Mouse (Mus musculus): ENCODE results near the gene Pqbp1. TPM values are rescaled to one million over a fixed set of nuclear protein-coding genes. Genes with fewer than 3 reads are reported as not detected.
A peak's percentile ranks its signal among the peaks of the same experiment; 100 is the strongest.

Gene Pqbp1
- polyA plus RNA-seq, 1 experiment from 2014 or later, result 102 TPM

GRCm38 (mm10) chrX:7907735-7908134 lies 8.7 kb upstream of the Pqbp1 start, which contains the start of gene Gm10491:
TSS of gene Gm10491 (minus strand) at chrX:7907835.
- Histone ChIP-seq H3K4me2 (replicated peaks; ENCODE audit: low read depth, low read length) (no peak within 1 kb of the TSS), H3K4me3 (ENCODE audit: low read depth, low read length) (no peak within 1 kb of the TSS), H3K27ac (ENCODE audit: low read length) (no peak within 1 kb of the TSS), H3K36me3 (ENCODE audit: control insufficient read depth, insufficient read depth, low read length) (peaks cover 8% of the 10 kb centered on the region; the same call in 1 of the 2 replicates), H3K9me3 (ENCODE audit: control insufficient read depth, low read depth, low read length) (no peaks in the 10 kb centered on the region), H3K9ac (replicated peaks; ENCODE audit: low read depth, low read length) (no peak within 1 kb of the TSS), H3K4me1 (ENCODE audit: control insufficient read depth, insufficient read depth, low read length) (no peaks in the 10 kb centered on the region), H3K27me3 (ENCODE audit: control insufficient read depth, insufficient read depth, low read length) (no peaks in the 10 kb centered on the region)
- no peak for ATAC-seq (ENCODE audit: insufficient number of reproducible peaks, insufficient read depth, low FRiP score, low read depth)
- WGBS, result 90% methylated on average over 5 of the region's 5 CpGs

DNA sequence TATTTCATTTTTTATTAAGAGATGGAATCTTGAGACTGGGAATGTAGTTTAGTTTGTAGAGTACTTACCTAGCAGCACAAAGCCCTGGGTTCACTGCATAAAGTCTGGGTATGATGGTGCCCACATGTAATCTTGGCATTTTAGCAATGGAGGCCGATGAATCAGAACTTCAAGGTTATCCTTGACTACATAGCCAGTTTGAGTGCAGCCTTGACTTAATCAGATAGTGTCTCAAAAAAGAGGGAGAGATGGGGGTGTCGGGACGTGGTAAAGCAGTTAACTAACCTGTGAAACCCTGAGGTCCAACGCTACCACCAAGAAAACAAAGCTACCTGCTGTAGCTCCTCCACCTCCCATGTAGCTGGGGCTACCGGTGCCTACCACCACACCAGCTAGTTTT lies 5.4 kb upstream of the Pqbp1 start:
- WGBS, result 90% methylated on average over 5 of the region's 5 CpGs
- no peak for ATAC-seq (ENCODE audit: insufficient number of reproducible peaks, insufficient read depth, low FRiP score, low read depth)
- Histone ChIP-seq H3K9me3 (ENCODE audit: control insufficient read depth, low read depth, low read length) (no peaks in the 10 kb centered on the region), H3K36me3 (ENCODE audit: control insufficient read depth, insufficient read depth, low read length) (peaks cover 8% of the 10 kb centered on the region; the same call in 1 of the 2 replicates), H3K27me3 (ENCODE audit: control insufficient read depth, insufficient read depth, low read length) (no peaks in the 10 kb centered on the region), H3K4me2 (replicated peaks; ENCODE audit: low read depth, low read length) (no peak overlapping the region), H3K4me3 (ENCODE audit: low read depth, low read length) (no peak overlapping the region), H3K27ac (ENCODE audit: low read length) (no peak overlapping the region), H3K4me1 (ENCODE audit: control insufficient read depth, insufficient read depth, low read length) (no peaks in the 10 kb centered on the region), H3K9ac (replicated peaks; ENCODE audit: low read depth, low read length) (no peak overlapping the region)

DNA sequence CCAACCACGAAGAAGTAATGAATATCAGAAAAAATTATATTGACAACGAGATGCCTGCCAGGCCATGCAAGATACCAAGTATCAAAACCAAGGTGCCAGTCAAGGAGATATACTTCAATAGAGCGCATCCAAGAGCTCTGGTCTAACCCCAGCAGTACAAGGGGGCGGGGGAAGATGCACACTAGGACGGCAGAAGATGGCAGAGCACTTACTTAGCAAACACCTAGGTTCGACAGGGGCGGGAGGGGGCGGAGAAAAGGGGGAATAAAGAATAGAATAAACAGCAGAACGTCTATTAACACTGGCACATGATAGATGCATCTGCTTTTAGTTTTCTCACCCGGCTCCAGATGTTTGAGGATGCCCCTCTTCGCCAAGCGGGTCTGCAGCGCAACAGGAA lies 858 bp downstream of the Pqbp1 start:
- H3K27ac ChIP-seq (ENCODE audit: low read length), result no peak overlapping the region
- no peak for ATAC-seq (ENCODE audit: insufficient number of reproducible peaks, insufficient read depth, low FRiP score, low read depth)

DNA sequence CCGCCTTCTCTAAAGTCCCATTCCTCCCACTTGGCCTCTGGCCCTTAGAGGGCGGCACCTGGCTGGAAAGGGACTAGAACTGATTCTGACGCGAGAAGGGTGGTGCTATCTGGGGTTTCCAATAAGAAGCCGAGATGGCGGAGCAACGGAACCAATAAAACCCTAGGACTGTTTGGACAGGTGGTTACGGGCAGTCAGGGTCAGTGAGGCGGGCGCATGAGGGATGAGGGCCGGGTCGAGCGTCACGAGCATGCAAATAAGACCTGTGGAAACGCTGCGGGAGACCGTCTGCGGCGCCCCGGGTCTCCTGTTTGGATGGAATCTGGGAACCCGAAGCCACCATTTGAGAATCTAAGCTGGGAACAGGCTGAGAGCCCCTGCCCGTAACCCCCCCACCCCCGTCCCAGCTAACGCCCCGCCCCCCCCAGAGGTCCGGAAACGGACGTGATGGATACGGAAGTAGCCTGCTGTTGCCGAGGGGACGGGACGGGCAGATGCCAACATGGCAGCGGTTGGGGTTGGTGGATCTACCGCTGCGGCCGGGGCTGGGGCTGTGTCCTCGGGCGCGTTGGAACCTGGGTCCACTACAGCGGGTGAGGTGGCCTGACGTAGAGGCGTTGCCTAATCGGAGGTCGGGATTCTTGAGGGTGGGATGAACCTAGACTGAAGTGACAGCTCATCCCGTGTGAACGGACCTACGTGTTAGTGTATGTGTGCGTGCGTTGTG lies 15.1 kb downstream of the Pqbp1 start, which contains the start of gene Slc35a2:
Gene Slc35a2, plus strand, starts transcription at position 188 of the 727 bp plus-strand sequence.
- Histone ChIP-seq H3K27ac (ENCODE audit: low read length) (peak within 1 kb of the TSS; percentile 67), H3K36me3 (ENCODE audit: control insufficient read depth, insufficient read depth, low read length) (no peaks in the 10 kb centered on the region), H3K27me3 (ENCODE audit: control insufficient read depth, insufficient read depth, low read length) (no peaks in the 10 kb centered on the region), H3K4me2 (replicated peaks; ENCODE audit: low read depth, low read length) (peak within 1 kb of the TSS; percentile 59), H3K9ac (replicated peaks; ENCODE audit: low read depth, low read length) (peak within 1 kb of the TSS; percentile 25), H3K4me3 (ENCODE audit: low read depth, low read length) (peak within 1 kb of the TSS; percentile 46), H3K4me1 (ENCODE audit: control insufficient read depth, insufficient read depth, low read length) (no peaks in the 10 kb centered on the region), H3K9me3 (ENCODE audit: control insufficient read depth, low read depth, low read length) (no peaks in the 10 kb centered on the region)
- WGBS, result 22% methylated on average over 49 of the region's 49 CpGs
- ATAC-seq (ENCODE audit: insufficient number of reproducible peaks, insufficient read depth, low FRiP score, low read depth), result peak; percentile 92

More for the DNA sequence above, 858 bp downstream of the Pqbp1 start:
- Histone ChIP-seq H3K36me3 (ENCODE audit: control insufficient read depth, insufficient read depth, low read length) (no peaks in the 10 kb centered on the region; the same call in 1 of the 2 replicates), H3K9me3 (ENCODE audit: control insufficient read depth, low read depth, low read length) (no peaks in the 10 kb centered on the region), H3K9ac (replicated peaks; ENCODE audit: low read depth, low read length) (peak overlapping the region; percentile 33; the same call in 1 of the 2 replicates), H3K4me2 (replicated peaks; ENCODE audit: low read depth, low read length) (peak overlapping the region; percentile 45), H3K27me3 (ENCODE audit: control insufficient read depth, insufficient read depth, low read length) (no peaks in the 10 kb centered on the region), H3K4me1 (ENCODE audit: control insufficient read depth, insufficient read depth, low read length) (no peaks in the 10 kb centered on the region), H3K4me3 (ENCODE audit: low read depth, low read length) (peak overlapping the region; percentile 51)
- 32% methylated on average over 13 of the region's 13 CpGs for WGBS

DNA sequence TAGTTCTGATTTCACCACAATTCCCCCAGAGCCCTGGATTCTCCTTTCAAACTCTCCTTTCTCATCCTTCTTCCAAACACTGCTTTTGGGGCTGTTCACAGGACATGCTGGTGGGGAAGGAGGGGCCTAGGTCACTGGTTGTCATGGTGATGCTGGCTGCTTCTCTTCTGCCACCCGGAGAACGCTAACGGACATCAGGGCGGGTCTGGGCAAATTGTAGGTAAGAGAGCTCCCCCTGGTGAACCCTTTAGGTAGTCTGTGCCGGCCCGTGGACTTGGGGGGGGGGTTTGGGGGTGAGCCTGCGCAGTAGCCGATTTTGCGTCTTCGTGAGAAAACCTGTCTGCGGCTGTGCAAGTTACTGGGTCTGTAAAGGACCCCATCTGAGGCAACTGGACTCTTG lies 19.2 kb downstream of the Pqbp1 start:
- WGBS, result 10% methylated on average over 11 of the region's 11 CpGs
- peak overlapping the region; percentile 28; the same call in 1 of the 2 replicates for H3K4me2 ChIP-seq (replicated peaks; ENCODE audit: low read depth, low read length)
- ATAC-seq (ENCODE audit: insufficient number of reproducible peaks, insufficient read depth, low FRiP score, low read depth), result no peak; the same call in 1 of the 2 replicates
- H3K9me3 ChIP-seq (ENCODE audit: control insufficient read depth, low read depth, low read length), result no peaks in the 10 kb centered on the region
- no peak overlapping the region for H3K27ac ChIP-seq (ENCODE audit: low read length)
- no peak overlapping the region for H3K9ac ChIP-seq (replicated peaks; ENCODE audit: low read depth, low read length)
- no peaks in the 10 kb centered on the region for H3K36me3 ChIP-seq (ENCODE audit: control insufficient read depth, insufficient read depth, low read length)
- H3K27me3 ChIP-seq (ENCODE audit: control insufficient read depth, insufficient read depth, low read length), result no peaks in the 10 kb centered on the region
- no peaks in the 10 kb centered on the region for H3K4me1 ChIP-seq (ENCODE audit: control insufficient read depth, insufficient read depth, low read length)
- no peak overlapping the region for H3K4me3 ChIP-seq (ENCODE audit: low read depth, low read length)

- peak; percentile 16; the same call in 1 of the 2 replicates for ATAC-seq (ENCODE audit: insufficient number of reproducible peaks, insufficient read depth, low FRiP score, low read depth)
- Histone ChIP-seq H3K9me3 (ENCODE audit: control insufficient read depth, low read depth, low read length) (no peaks in the 10 kb centered on the region), H3K4me3 (ENCODE audit: low read depth, low read length) (peak overlapping the region; percentile 35)
These were observed 20.6 kb downstream of the Pqbp1 start for GRCm38 (mm10) chrX:7878495-7878894.

GRCm38 (mm10) chrX:7878007-7878419 lies 21.1 kb downstream of the Pqbp1 start, which contains the start of gene Pim2:
TSS of gene Pim2 (plus strand) at chrX:7878262.
- Histone ChIP-seq H3K4me2 (replicated peaks; ENCODE audit: low read depth, low read length) (peak within 1 kb of the TSS; percentile 85), H3K4me3 (ENCODE audit: low read depth, low read length) (peak within 1 kb of the TSS; percentile 35), H3K9me3 (ENCODE audit: control insufficient read depth, low read depth, low read length) (no peaks in the 10 kb centered on the region), H3K36me3 (ENCODE audit: control insufficient read depth, insufficient read depth, low read length) (peaks cover 4% of the 10 kb centered on the region; the same call in 1 of the 2 replicates), H3K9ac (replicated peaks; ENCODE audit: low read depth, low read length) (no peak within 1 kb of the TSS; the same call in 1 of the 2 replicates), H3K27me3 (ENCODE audit: control insufficient read depth, insufficient read depth, low read length) (no peaks in the 10 kb centered on the region), H3K27ac (ENCODE audit: low read length) (no peak within 1 kb of the TSS), H3K4me1 (ENCODE audit: control insufficient read depth, insufficient read depth, low read length) (no peaks in the 10 kb centered on the region)
- peak; percentile 93 for ATAC-seq (ENCODE audit: insufficient number of reproducible peaks, insufficient read depth, low FRiP score, low read depth)
- WGBS, result 16% methylated on average over 38 of the region's 38 CpGs

More at GRCm38 (mm10) chrX:7878495-7878894, 20.6 kb downstream of the Pqbp1 start:
- 25% methylated on average over 21 of the region's 21 CpGs for WGBS
- no peak overlapping the region; the same call in 1 of the 2 replicates for H3K9ac ChIP-seq (replicated peaks; ENCODE audit: low read depth, low read length)
- no peaks in the 10 kb centered on the region for H3K4me1 ChIP-seq (ENCODE audit: control insufficient read depth, insufficient read depth, low read length)
- H3K4me2 ChIP-seq (replicated peaks; ENCODE audit: low read depth, low read length), result peak overlapping the region; percentile 85
- no peak overlapping the region for H3K27ac ChIP-seq (ENCODE audit: low read length)
- peaks cover 2% of the 10 kb centered on the region; the same call in 1 of the 2 replicates for H3K36me3 ChIP-seq (ENCODE audit: control insufficient read depth, insufficient read depth, low read length)
- H3K27me3 ChIP-seq (ENCODE audit: control insufficient read depth, insufficient read depth, low read length), result no peaks in the 10 kb centered on the region

DNA sequence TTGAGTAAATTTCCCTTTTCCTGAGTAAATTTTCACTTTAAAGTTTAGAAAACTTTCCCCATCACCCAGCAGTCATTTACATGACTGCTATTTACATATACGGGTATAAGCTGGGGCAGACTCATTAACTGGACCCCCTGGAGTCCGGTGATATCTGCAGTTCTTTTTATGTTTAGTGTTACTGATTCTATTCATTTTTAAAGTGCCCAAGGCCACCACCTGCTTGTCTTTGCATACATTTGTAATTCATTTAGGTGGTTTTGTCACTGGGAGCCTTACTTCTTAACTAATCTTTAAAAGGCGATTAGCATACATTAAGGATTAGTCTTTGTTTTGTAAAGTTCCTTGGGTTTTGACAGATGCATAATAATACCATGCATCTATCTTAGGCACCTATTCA lies 29.2 kb downstream of the Pqbp1 start:
- no peak overlapping the region for H3K27ac ChIP-seq (ENCODE audit: low read length)
- WGBS, result 47% methylated on average over 3 of the region's 3 CpGs
- H3K4me1 ChIP-seq (ENCODE audit: control insufficient read depth, insufficient read depth, low read length), result no peaks in the 10 kb centered on the region
- H3K27me3 ChIP-seq (ENCODE audit: control insufficient read depth, insufficient read depth, low read length), result no peaks in the 10 kb centered on the region
- ATAC-seq (ENCODE audit: insufficient number of reproducible peaks, insufficient read depth, low FRiP score, low read depth), result no peak
- no peak overlapping the region for H3K9ac ChIP-seq (replicated peaks; ENCODE audit: low read depth, low read length)
- no peak overlapping the region for H3K4me2 ChIP-seq (replicated peaks; ENCODE audit: low read depth, low read length)
- H3K9me3 ChIP-seq (ENCODE audit: control insufficient read depth, low read depth, low read length), result no peaks in the 10 kb centered on the region
- no peak overlapping the region for H3K4me3 ChIP-seq (ENCODE audit: low read depth, low read length)
- peaks cover 10% of the 10 kb centered on the region for H3K36me3 ChIP-seq (ENCODE audit: control insufficient read depth, insufficient read depth, low read length)

All from stomach, embryonic 14.5 days (tissue).